Mouse (Mus musculus) cortical plate, adult 2 months (tissue): ENCODE results near the gene Ptprd. TPM values are rescaled to one million over a fixed set of nuclear protein-coding genes. Genes with fewer than 3 reads are reported as not detected.

ENCODE experiments used
- H3K27ac ChIP-seq: fragments of 200-500 bp; 2 replicates; pipeline ENCODE4 v1.5.1; 2012; ENCODE audit warnings: low read length, control low read depth, inconsistent platforms; ENCODE audit not compliant: insufficient read depth
- H3K4me1 ChIP-seq: fragments of 200-500 bp; 2 replicates; pipeline ENCODE4 v1.6.1; 2011; ENCODE audit warnings: low read length; ENCODE audit not compliant: control insufficient read depth, insufficient read depth
- H3K4me3 ChIP-seq: fragments of 200-500 bp; 2 replicates; pipeline ENCODE4 v1.5.1; 2011; ENCODE audit warnings: mild to moderate bottlenecking, low read length, control low read depth; ENCODE audit not compliant: insufficient read depth
- CTCF ChIP-seq: fragments of 200-500 bp; IDR thresholded peaks from 2 replicates; pipeline ENCODE4 v1.5.1; 2011; ENCODE audit warnings: mild to moderate bottlenecking, control low read depth, low read length; ENCODE audit not compliant: insufficient read depth; ENCODE audit errors: extremely low read depth
- POLR2A ChIP-seq: fragments of 200-500 bp; IDR thresholded peaks from 2 replicates; pipeline ENCODE4 v1.6.1; 2011; ENCODE audit warnings: mild to moderate bottlenecking, low read length, control low read depth; ENCODE audit not compliant: insufficient read depth; ENCODE audit errors: extremely low read depth
- polyA plus RNA-seq: library from polyadenylated mRNA; depleted of rRNA; stranded (reverse); fragments of >200 nt; gene quantifications from 2 replicates; pipeline ENCODE4 v1.2.3, GENCODE M21; 2012

The Ptprd gene
- polyA plus RNA-seq, 1 experiment = 152 TPM

GRCm38 (mm10) chr4:76324509-76324908 is 1887.3 kb downstream of the Ptprd start:
- Histone ChIP-seq H3K4me3 (no peak overlapping the region), H3K4me1 (peaks cover 2% of the 10 kb centered on the region; the same call in 1 of the 2 replicates), H3K27ac (no peak overlapping the region)
- no peak for TF ChIP-seq CTCF
- no peak for TF ChIP-seq POLR2A

GRCm38 (mm10) chr4:76319874-76320273 is 1891.9 kb downstream of the Ptprd start:
- H3K27ac ChIP-seq = no peak overlapping the region
- H3K4me3 ChIP-seq = no peak overlapping the region
- peaks cover 2% of the 10 kb centered on the region for H3K4me1 ChIP-seq
- no peak for TF ChIP-seq POLR2A
- TF ChIP-seq CTCF = no peak

- no peak overlapping the region for H3K27ac ChIP-seq
- peaks cover 2% of the 10 kb centered on the region for H3K4me1 ChIP-seq
- H3K4me3 ChIP-seq = no peak overlapping the region
- TF ChIP-seq POLR2A = no peak
- no peak for TF ChIP-seq CTCF
These were observed 1895.8 kb downstream of the Ptprd start for GRCm38 (mm10) chr4:76315977-76316376.

GRCm38 (mm10) chr4:76313749-76314148 is 1898.0 kb downstream of the Ptprd start:
- TF ChIP-seq POLR2A (no peak), CTCF (no peak)
- Histone ChIP-seq H3K4me3 (no peak overlapping the region), H3K4me1 (peaks cover 2% of the 10 kb centered on the region), H3K27ac (no peak overlapping the region)

GRCm38 (mm10) chr4:76312593-76312992 is 1899.2 kb downstream of the Ptprd start:
- TF ChIP-seq POLR2A (no peak), CTCF (no peak)
- Histone ChIP-seq H3K4me1 (peaks cover 2% of the 10 kb centered on the region), H3K4me3 (no peak overlapping the region), H3K27ac (no peak overlapping the region)

- Histone ChIP-seq H3K4me1 (peaks cover 2% of the 10 kb centered on the region; the same call in 1 of the 2 replicates), H3K27ac (no peak overlapping the region), H3K4me3 (no peak overlapping the region)
- no peak for TF ChIP-seq POLR2A
- TF ChIP-seq CTCF = no peak
These were observed 1905.8 kb downstream of the Ptprd start for GRCm38 (mm10) chr4:76305987-76306386.

GRCm38 (mm10) chr4:76297375-76297774 is 1914.4 kb downstream of the Ptprd start:
- no peak overlapping the region for H3K27ac ChIP-seq
- H3K4me3 ChIP-seq = no peak overlapping the region
- TF ChIP-seq CTCF (no peak), POLR2A (no peak)
- H3K4me1 ChIP-seq = peaks cover 2% of the 10 kb centered on the region

GRCm38 (mm10) chr4:76292733-76293357 is 1918.9 kb downstream of the Ptprd start:
- TF ChIP-seq CTCF (no peak), POLR2A (no peak)
- Histone ChIP-seq H3K4me1 (peaks cover 4% of the 10 kb centered on the region), H3K27ac (no peak overlapping the region), H3K4me3 (no peak overlapping the region)

GRCm38 (mm10) chr4:76290484-76290818 is 1921.3 kb downstream of the Ptprd start:
- no peak for TF ChIP-seq POLR2A
- H3K27ac ChIP-seq = no peak overlapping the region

GRCm38 (mm10) chr4:76289612-76290483 is 1921.9 kb downstream of the Ptprd start:
- H3K27ac ChIP-seq = no peak overlapping the region
- TF ChIP-seq CTCF (no peak), POLR2A (no peak)
- peaks cover 4% of the 10 kb centered on the region for H3K4me1 ChIP-seq
- H3K4me3 ChIP-seq = no peak overlapping the region

More at GRCm38 (mm10) chr4:76290484-76290818, 1921.3 kb downstream of the Ptprd start:
- no peak overlapping the region for H3K4me3 ChIP-seq
- H3K4me1 ChIP-seq = peaks cover 4% of the 10 kb centered on the region
